Mouse (Mus musculus) liver, embryonic 16.5 days (tissue): ENCODE measurements around the gene Zbtb7a. TPM values are rescaled to one million over a fixed set of nuclear protein-coding genes. Genes with fewer than 3 reads are reported as not detected.
A peak's percentile ranks its signal among the peaks of the same experiment; 100 is the strongest.

ENCODE experiments used
- ATAC-seq: fragments of 200-750 bp; cut with Nextera tagmentation; 2 replicates; pipeline ENCODE4 v1.8.0; 2017; ENCODE audit warnings: low read depth, mild to moderate bottlenecking, moderate number of reproducible peaks, moderate library complexity
- H3K27ac ChIP-seq: fragments of 300-500 bp; sonication (generic); 2 replicates; pipeline ENCODE4 v1.5.1; 2014; ENCODE audit warnings: mild to moderate bottlenecking, low read length
- H3K27me3 ChIP-seq: fragments of 300-500 bp; sonication (generic); 2 replicates; pipeline ENCODE4 v1.6.1; 2014; ENCODE audit warnings: low read depth, low read length, mixed read lengths; ENCODE audit not compliant: control insufficient read depth, insufficient read depth
- H3K36me3 ChIP-seq: fragments of 300-500 bp; sonication (generic); 2 replicates; pipeline ENCODE4 v1.6.1; 2014; ENCODE audit warnings: mild to moderate bottlenecking; ENCODE audit not compliant: control insufficient read depth, insufficient read depth
- H3K4me1 ChIP-seq: fragments of 300-500 bp; sonication (generic); 2 replicates; pipeline ENCODE4 v1.6.1; 2014; ENCODE audit warnings: low read depth, low read length, mixed read lengths; ENCODE audit not compliant: control insufficient read depth
- H3K4me2 ChIP-seq: fragments of 300-500 bp; sonication (generic); 2 replicates; pipeline ENCODE4 v1.6.1; 2014; ENCODE audit warnings: low read depth, low read length, mixed read lengths
- H3K4me3 ChIP-seq: fragments of 300-500 bp; sonication (generic); 2 replicates; pipeline ENCODE4 v1.5.1; 2014; ENCODE audit warnings: low read depth, mild to moderate bottlenecking, low read length
- H3K9ac ChIP-seq: fragments of 300-500 bp; sonication (generic); 2 replicates; pipeline ENCODE4 v1.6.1; 2014; ENCODE audit warnings: low read depth, low read length
- H3K9me3 ChIP-seq: fragments of 300-500 bp; sonication (generic); replicated peaks from 2 replicates; pipeline ENCODE4 v1.6.1; 2016; ENCODE audit warnings: low read length; ENCODE audit not compliant: control insufficient read depth
- WGBS: fragments of 180-500 bp; shearing (Covaris S2); extraction: QIAGEN DNeasy Blood & Tissue Kit; methylation state at CpG from one replicate; pipeline ENCODE4 v1.1.7; 2014; ENCODE audit not compliant: insufficient replicate concordance; 5-methylcytosine and 5-hydroxymethylcytosine counted together
- polyA plus RNA-seq: library from polyadenylated mRNA; unstranded; fragments of >200 nt; fragmentation: Nextera tagmentation; extraction: Ambion mirVana; gene quantifications from 2 replicates; pipeline ENCODE4 v1.2.1, GENCODE M21; 2015

The Zbtb7a gene
- polyA plus RNA-seq, 1 experiment from 2014 or later = 35.0 TPM

DNA sequence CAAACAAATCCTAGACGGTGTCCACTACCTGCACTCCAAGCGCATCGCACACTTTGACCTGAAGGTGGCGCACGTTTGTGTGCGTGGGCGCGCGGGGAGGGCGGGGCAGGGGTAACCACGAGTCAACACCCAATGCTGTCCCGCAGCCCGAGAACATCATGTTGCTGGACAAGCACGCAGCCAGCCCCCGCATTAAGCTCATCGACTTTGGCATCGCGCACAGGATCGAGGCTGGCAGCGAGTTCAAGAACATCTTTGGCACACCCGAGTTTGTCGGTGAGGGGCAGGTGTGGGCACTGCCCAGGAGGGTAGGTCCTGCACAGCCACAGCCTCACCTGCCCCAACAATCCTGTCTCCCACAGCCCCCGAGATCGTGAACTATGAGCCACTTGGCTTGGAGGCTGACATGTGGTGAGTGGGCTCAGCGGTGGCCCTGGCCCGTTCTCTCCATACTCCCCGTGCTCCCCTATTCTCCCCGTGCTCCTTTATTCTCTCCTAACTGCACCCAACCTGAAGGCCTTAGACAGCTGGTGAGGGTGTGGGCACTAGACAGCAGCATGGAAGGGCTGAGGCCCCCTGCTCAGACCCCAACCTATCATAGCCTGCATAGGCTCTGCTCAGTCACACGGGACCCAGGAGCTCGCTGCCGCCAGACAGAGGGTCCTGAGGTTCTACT is 55.4 kb downstream of the Zbtb7a start:
- no peak overlapping the region; the same call in 1 of the 2 replicates for H3K27ac ChIP-seq
- H3K4me1 ChIP-seq = peaks cover 34% of the 10 kb centered on the region
- no peak overlapping the region for H3K4me2 ChIP-seq
- ATAC-seq = no peak
- H3K36me3 ChIP-seq = peaks cover 6% of the 10 kb centered on the region
- no peak overlapping the region for H3K9ac ChIP-seq
- no peaks in the 10 kb centered on the region for H3K9me3 ChIP-seq
- H3K4me3 ChIP-seq = no peak overlapping the region
- H3K27me3 ChIP-seq = peaks cover 26% of the 10 kb centered on the region
- WGBS = 66% methylated on average over 31 of the region's 31 CpGs

DNA sequence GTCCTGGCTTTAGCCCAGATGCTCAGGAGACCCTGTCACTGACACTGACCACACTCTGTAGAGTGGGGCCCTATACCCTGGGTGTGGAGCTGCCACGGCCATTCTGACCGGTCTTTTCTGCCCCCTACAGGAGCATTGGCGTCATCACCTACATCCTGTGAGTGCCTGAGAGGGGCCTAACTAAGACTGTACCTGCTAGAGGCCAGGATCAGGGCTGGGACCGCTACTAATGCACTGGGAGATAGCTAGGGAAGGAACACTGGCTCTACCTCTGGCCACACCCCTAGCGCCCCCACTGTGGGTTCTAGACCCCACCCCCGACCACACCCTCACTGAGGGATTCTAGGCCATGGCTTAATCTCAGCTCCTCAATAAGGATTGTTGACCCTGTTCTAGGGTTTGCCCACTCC is 55.9 kb downstream of the Zbtb7a start:
- Histone ChIP-seq H3K9ac (no peak overlapping the region), H3K9me3 (no peaks in the 10 kb centered on the region), H3K4me3 (no peak overlapping the region), H3K36me3 (peaks cover 6% of the 10 kb centered on the region), H3K27me3 (peaks cover 32% of the 10 kb centered on the region), H3K27ac (no peak overlapping the region), H3K4me2 (no peak overlapping the region), H3K4me1 (peaks cover 34% of the 10 kb centered on the region)
- WGBS = 24% methylated on average over 6 of the region's 6 CpGs
- no peak for ATAC-seq

DNA sequence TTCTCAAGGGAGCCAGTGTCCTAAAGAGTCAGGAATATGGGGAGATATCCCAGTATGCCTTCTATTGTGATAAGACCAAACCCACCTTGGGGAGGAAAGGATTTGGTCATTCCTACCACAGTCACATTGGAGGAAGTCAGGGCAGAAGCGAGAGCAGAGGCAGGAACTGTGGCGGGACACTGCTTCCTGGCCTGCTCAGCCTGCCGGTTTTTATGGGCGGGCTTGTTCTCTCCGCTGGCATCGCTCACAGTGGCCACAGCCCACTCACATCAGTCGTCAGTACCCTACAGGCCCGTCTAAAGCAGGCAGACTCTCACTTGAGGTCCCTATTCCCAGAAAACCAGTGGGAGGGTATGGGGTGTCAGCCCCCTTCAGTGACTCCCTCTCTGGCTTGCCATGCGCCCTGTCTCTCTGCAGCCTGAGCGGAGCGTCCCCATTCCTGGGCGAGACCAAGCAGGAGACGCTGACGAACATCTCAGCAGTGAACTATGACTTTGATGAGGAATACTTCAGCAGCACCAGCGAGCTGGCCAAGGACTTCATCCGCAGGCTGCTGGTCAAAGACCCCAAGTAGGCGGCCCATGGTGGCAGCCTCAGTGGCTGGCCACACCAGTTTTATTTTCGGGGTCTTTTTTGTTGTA is 56.4 kb downstream of the Zbtb7a start:
- H3K4me1 ChIP-seq = peaks cover 34% of the 10 kb centered on the region

DNA sequence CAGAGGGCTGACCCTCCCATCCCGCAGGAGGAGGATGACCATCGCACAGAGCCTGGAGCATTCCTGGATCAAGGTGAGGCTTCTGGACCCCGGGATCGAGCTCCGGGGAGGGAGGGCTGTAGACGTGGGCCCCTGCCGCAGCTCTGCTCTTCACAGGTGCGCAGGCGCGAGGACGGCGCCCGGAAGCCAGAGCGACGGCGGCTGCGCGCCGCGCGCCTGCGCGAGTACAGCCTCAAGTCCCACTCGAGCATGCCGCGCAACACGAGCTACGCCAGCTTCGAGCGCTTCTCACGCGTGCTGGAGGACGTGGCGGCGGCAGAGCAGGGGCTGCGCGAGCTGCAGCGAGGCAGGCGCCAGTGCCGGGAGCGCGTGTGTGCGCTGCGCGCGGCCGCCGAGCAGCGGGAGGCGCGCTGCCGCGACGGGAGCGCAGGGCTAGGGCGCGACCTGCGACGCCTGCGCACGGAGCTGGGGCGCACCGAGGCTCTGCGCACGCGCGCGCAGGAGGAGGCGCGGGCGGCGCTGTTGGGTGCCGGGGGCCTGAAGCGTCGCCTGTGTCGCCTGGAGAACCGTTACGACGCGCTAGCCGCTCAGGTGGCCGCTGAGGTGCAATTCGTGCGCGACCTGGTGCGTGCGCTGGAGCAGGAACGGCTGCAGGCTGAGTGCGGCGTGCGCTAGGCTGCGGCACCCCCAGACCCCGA is 57.4 kb downstream of the Zbtb7a start:
- peak overlapping the region; percentile 84 for H3K27ac ChIP-seq

More for the DNA sequence above, 56.4 kb downstream of the Zbtb7a start:
- WGBS = 60% methylated on average over 18 of the region's 18 CpGs
- ATAC-seq = no peak
- Histone ChIP-seq H3K4me3 (no peak overlapping the region), H3K9me3 (no peaks in the 10 kb centered on the region), H3K27ac (no peak overlapping the region), H3K36me3 (peaks cover 6% of the 10 kb centered on the region), H3K9ac (no peak overlapping the region), H3K27me3 (peaks cover 37% of the 10 kb centered on the region), H3K4me2 (peak overlapping the region; percentile 91)

DNA sequence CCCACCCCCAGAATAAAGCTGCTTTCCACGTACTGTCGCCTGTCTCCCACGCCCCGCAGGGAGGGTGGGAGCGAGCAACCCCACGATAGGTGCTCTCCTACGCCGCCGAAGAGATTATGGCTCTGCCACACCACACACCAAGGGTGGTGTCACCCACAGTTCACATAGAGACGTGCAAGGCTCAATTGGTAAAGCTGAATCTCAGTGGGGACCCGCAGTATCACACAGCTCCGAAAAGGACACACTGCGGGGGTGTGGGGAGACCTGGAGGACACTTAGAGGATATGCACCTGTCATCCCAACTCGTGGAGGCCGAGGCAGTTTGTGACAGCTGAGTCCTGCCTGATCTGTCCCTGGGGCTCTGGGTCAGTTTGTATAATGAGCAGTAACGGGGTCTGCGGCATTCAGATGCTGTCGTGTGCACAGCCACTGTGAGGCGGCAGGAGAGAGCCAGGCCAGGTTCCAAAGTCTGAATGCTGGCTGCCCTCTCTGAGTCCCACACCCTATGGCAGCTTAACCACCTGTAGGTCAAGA is 58.0 kb downstream of the Zbtb7a start:
- Histone ChIP-seq H3K27me3 (peaks cover 48% of the 10 kb centered on the region), H3K4me2 (peak overlapping the region; percentile 91), H3K4me1 (peaks cover 34% of the 10 kb centered on the region), H3K27ac (peak overlapping the region; percentile 84), H3K9me3 (no peaks in the 10 kb centered on the region), H3K9ac (peak overlapping the region; percentile 73), H3K36me3 (peaks cover 6% of the 10 kb centered on the region), H3K4me3 (peak overlapping the region; percentile 72)
- 5% methylated on average over 19 of the region's 19 CpGs for WGBS
- ATAC-seq = peak; percentile 2; the same call in 1 of the 2 replicates

More for the DNA sequence above, 57.4 kb downstream of the Zbtb7a start:
- WGBS = 1% methylated on average over 92 of the region's 93 CpGs
- peak; percentile 86 for ATAC-seq
- Histone ChIP-seq H3K27me3 (peaks cover 46% of the 10 kb centered on the region), H3K4me2 (peak overlapping the region; percentile 91), H3K9me3 (no peaks in the 10 kb centered on the region), H3K4me1 (peaks cover 34% of the 10 kb centered on the region), H3K4me3 (peak overlapping the region; percentile 72), H3K36me3 (peaks cover 6% of the 10 kb centered on the region), H3K9ac (peak overlapping the region; percentile 73)

DNA sequence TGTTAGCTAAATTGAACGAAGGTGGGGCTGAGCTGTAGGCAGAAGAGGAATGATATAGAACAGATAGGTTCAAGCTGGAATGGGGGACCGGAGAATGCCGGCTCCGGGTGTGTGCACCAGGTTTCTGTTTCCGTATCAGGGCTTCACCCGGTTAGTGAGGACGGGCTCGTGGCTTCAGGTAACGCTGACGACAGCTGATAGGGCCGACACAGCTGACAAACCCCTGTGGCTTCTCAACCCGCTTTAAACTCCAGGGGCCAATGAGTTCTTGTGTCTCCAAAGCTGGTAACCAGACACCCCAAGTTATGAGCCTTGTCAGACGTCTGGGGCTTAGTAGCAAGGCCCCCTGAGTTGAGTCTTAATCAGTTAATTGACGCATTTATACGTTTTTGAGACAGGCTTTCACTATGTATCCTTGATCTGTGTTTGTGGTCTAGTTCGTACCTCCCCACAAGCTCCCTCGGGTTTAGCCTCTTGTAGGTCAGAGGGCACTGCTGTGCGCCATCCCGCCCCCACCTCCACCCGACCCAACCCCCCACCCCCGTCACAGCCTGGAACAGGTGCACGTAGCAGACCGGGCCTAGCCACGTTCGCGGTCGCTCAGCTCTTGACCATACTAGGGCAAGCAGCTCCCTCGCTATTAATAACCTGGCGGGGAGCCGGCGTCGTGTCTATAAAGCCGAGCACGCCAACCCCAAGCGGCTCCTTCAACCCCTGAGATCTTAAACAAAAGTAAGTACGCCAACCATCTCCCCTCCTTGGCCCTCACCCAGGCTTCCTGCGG is 59.2 kb downstream of the Zbtb7a start:
- Histone ChIP-seq H3K9me3 (no peaks in the 10 kb centered on the region), H3K27me3 (peaks cover 52% of the 10 kb centered on the region), H3K27ac (no peak overlapping the region), H3K4me3 (no peak overlapping the region; the same call in 1 of the 2 replicates), H3K36me3 (peaks cover 6% of the 10 kb centered on the region), H3K4me1 (peaks cover 34% of the 10 kb centered on the region), H3K9ac (peak overlapping the region; percentile 15; the same call in 1 of the 2 replicates), H3K4me2 (peak overlapping the region; percentile 39)
- 7% methylated on average over 37 of the region's 37 CpGs for WGBS
- no peak for ATAC-seq

DNA sequence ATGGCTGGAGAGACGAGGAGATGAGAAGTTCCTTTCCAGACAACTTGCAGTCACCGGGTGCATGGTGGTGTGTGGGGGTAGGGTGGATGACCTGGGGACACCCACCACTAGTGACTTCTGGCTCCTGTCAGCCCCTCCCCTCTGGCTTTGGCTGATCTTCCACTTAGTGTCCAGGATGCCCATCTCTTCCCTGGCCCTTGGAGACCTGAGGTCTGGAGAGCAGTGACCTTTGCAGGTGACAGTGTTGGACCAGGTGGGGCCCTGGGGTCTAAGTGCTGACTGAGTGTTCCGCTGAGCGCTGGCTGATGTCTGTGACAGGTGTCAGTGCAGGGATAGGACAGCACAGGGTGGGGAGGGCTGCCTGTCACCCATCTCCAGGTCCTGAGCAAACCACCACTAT is 60.3 kb downstream of the Zbtb7a start:
- H3K4me3 ChIP-seq = no peak overlapping the region
- peaks cover 60% of the 10 kb centered on the region for H3K27me3 ChIP-seq
- no peaks in the 10 kb centered on the region for H3K9me3 ChIP-seq
- H3K36me3 ChIP-seq = peaks cover 3% of the 10 kb centered on the region
- H3K27ac ChIP-seq = no peak overlapping the region
- WGBS = 40% methylated on average over 4 of the region's 4 CpGs
- peaks cover 31% of the 10 kb centered on the region for H3K4me1 ChIP-seq
- H3K9ac ChIP-seq = no peak overlapping the region
- H3K4me2 ChIP-seq = no peak overlapping the region
- ATAC-seq = no peak

DNA sequence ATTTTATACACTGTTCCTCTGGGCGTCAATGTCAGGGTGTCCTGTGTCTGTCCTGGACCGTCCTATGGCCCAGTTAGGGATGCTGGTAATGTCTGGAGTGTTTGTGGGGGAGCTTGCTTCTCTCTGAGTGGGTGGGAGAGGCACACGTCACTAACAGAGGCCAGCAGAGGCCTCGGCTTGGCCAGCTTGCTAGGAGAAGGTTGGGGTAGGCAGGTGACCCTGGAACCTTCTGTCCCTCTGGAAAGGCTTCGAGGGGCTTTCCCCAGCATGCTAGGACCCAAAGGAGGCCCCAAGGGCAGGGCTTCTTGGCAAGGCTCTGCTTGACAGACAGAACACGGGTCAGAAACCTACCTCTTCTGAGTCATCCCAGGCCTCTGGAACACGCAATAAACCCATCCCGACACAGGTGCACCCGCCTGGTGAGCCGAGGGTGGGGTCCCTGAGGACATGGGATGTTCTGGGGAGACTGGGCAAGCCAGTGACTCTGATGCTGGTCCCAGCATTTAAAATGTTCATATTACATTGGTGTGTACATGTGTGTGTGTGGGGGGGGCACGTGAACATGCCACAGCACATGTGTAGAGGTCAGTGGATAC is 61.5 kb downstream of the Zbtb7a start:
- H3K4me3 ChIP-seq = no peak overlapping the region
- peaks cover 60% of the 10 kb centered on the region for H3K27me3 ChIP-seq
- H3K27ac ChIP-seq = no peak overlapping the region
- no peaks in the 10 kb centered on the region for H3K36me3 ChIP-seq
- peaks cover 26% of the 10 kb centered on the region for H3K4me1 ChIP-seq
- no peak overlapping the region for H3K4me2 ChIP-seq
- H3K9ac ChIP-seq = no peak overlapping the region
- WGBS = 50% methylated on average over 11 of the region's 11 CpGs
- H3K9me3 ChIP-seq = no peaks in the 10 kb centered on the region
- ATAC-seq = no peak
